Mouse (Mus musculus): ENCODE measurements at regions not wholly inside any gene's neighbourhood (a gene's known extent, or its start where the extent isn't known, plus 50 kb on each side); places are given as distances from the start of the nearest gene placed in this dataset.

DNA sequence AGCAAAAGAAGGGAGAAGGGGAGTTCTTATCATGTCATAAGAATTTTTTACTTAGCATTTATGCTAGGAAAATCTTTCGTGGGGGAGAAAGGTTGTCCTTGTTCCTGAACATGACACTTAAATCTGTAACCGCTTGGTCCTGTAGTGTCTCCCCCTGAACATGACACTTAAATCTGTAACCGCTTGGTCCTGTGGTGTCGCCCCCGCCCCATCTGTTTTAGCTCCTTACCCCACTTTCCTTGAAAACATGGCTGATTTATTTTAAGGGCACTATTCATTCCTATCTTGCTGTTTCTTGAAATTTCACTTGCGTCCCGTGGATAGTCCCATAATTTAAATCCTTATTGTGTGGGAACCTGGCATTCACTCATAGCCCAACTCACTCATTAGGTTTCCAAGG, 82.2 kb downstream of the Rap2a start:
- no peak for DNase-seq (ENCODE audit: low read depth, low spot score)

DNA sequence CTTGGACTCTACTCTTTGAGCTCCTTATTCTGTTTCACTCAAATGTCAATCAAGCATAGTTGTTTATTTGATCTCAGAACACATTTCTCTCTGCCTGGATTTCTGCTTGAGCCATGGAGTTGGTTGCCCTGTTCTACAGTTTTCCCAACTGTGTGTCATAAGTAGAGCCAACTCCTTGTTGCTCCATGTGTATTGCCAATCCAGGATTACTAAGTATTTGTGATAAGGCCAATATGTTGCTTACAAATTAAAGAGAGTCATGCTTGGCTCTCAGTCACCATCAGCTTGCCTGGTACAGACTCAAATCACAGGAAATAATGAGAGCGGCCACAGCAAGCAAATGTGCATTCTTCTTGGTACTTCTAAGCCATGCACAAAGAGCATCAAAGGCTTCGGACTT, 82.7 kb downstream of the Rap2a start:
- DNase-seq (ENCODE audit: low read depth, low spot score) = no peak

DNA sequence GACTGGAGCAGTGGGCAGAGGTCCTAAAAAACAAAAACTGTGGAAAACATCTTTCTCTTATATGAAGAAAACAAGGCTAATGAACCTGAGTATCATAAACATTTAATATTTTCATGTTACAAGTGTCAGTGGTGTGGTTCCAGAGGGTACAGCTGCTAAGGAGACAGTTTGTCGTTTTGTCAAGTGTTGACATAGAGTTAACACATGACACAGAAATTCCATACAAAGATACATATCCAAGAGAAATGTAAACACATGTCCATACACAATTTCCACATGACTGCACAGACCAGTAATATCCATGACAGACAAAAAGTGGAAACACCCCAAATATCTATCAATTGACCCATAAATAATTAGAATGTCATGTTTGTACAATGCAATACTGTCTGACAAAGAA, 88.7 kb downstream of the Rap2a start:
- DNase-seq (ENCODE audit: low read depth, low spot score) = no peak

- DNase-seq (ENCODE audit: low read depth, low spot score) = no peak
Observed at GRCm38 (mm10) chr14:120568054-120568453, 89.8 kb downstream of the Rap2a start.

GRCm38 (mm10) chr14:120572238-120572637, 94.0 kb downstream of the Rap2a start:
- DNase-seq (ENCODE audit: low read depth, low spot score) = no peak

DNA sequence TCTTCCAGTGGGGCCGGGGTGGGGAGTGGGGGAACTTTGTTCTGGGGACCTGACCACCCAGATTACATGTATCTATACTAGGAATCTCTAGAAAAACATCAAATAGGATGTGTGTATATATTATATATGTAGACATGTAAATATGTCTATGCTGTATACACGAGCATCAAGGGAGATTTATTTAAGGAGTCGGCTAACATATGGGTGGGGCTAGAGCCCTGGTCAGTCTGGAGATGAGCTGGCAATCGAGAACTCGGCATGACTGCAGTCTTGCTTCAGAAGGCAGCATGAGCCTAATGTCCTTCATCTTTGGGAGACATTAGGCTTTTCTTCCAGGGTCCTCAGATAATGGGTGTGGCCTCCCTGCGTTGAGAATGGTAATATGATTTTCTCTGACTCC, 97.0 kb downstream of the Rap2a start:
- DNase-seq (ENCODE audit: low read depth, low spot score) = no peak

DNA sequence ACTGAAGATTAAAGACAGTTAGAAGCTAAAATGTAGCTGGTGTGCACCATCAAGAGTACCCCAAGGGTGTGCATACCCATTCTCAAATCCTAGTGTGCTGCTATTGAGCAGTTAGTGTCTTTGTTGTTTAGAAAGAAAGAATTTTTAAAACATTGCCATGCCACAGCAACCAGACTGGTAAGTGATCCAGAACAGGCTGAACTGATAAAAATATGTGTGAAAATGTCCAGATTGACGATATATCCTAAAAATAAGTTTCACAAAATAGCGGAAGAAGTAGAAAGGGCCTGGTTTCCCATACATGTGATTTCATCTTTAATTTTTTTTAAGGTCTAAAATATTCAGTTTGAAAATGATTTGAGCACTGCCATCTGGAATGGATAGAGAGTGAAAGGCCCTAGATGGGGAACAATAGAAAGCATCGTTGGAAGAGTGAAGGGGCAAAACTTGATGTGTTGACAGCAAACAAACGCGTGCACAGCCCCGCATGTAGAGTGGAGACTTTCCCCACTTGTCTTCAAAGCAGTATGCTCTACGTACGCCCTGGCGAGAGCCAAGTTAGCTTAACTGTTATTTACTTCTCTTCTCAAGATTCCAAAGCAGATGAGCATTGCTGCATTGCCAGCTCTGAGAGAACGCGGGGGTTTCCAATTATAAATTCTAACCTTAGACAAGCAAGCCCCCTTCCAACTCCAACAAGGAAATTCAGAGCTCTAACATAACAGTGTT, 100.3 kb downstream of the Rap2a start:
- DNase-seq (ENCODE audit: low read depth, low spot score) = no peak

DNA sequence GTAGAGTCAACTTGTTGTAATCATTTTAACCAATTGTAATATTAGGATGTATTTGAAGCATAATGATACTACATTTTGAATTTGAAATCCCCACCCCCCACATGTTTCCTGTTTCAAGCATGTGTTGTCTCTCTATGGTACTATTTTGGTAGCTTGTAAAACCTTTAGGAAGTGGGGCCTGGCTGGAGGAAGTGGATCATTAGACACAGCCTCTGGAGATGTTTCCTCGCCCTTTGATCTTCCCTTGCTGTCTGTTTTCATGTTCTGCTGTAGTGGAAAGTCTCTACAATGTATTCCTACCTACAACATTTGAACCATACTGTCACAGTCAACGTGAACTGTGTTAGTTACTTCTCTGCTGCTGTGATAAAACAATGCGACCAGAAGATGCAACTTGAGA, 105.6 kb downstream of the Rap2a start:
- no peak for DNase-seq (ENCODE audit: low read depth, low spot score)

DNA sequence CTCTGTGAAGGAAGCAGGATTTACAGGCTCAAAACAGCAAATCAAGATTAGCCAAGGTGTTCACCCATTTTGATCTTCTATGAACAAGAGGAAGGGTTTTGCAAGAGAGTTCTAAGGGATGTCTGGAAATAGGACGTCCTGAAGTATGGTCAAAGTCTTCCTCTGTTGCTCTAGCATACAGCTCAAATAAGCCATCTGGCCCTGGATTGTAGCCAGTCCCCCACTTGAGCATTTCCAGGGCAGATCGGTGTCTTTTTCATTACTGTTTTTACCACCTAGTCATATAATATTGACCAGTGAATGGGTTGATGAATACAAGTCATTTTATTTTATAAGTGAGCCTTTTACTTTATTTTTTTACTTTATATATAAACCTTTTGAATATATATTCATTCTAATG, 113.9 kb downstream of the Rap2a start:
- no peak for DNase-seq (ENCODE audit: low read depth, low spot score)

DNA sequence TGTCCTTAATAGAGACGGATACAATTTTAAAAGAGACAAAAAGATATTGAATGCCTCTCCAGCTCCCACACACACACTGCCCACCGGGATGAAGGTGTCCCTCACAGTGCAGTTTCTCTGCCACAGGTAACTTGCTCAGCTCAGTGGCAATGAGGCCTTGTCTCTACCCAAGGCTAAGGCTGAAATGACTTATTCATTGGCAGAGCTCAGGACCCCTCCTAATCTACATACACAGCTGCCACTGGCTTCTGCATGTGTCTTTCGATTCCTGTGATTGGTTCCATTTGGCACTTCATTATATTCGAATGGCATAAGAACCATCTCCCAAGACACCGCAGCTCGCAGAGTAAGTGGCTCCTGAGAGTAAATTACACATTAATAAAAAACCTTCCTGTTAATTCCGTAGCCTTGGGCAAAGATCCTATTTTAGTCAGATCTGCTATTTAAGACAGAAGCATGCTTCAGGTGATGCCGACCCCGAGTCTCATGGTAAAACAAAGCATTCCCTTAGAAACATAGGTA, 122.2 kb downstream of the Rap2a start:
- DNase-seq (ENCODE audit: low read depth, low spot score) = no peak

DNA sequence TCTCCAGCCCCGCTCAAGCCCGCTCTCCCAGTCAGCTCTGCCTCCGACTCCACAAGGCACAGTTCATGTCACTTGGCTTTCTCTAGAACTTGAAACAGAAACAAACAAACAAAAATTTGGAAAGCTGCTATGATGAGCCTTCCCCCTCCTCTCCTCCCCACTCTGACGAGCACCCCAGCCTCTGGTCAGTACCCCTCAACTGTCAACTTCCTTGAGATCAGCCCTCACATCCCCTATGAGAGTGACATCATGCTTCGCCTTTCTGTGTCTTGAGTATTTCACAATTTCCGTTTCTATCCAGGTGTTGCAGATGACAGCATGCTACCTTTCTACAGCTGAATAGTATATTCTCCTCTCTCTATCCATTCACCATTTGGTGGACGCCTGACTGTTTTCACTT, 123.3 kb downstream of the Rap2a start:
- no peak for DNase-seq (ENCODE audit: low read depth, low spot score)

DNA sequence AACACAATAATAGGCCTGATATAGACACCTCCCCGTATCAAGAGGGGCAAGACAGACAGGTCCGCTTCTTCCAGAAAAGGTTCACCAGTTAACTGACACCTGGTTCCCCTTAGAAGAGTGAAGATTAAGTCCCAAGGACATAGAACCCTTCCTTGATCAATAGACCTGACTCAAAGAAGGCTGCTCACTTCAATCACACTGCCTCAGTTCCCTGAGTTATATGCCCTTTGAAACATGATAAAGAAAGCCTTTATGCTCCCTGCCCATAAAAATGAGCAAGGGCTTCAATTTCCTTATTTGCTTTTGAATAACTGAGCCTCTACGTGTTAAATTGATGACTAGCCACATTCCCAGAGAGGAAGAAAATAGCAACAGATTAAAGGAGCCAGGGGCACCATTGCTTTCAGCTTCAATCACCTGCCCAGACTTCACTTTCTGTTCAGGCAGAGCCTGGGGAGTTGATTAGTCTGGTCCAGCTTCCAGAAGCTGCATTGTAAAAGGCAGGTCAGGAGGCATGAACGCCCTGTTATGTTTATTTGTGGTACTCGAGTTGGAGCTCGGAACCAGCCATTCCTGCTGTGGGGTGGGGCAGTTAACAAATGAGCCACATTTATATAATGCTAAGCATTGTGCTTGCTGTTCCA, 125.7 kb downstream of the Rap2a start:
- no peak for DNase-seq (ENCODE audit: low read depth, low spot score)

- no peak for DNase-seq (ENCODE audit: low read depth, low spot score)
Observed at GRCm38 (mm10) chr14:120607801-120608200, 129.6 kb downstream of the Rap2a start.

DNA sequence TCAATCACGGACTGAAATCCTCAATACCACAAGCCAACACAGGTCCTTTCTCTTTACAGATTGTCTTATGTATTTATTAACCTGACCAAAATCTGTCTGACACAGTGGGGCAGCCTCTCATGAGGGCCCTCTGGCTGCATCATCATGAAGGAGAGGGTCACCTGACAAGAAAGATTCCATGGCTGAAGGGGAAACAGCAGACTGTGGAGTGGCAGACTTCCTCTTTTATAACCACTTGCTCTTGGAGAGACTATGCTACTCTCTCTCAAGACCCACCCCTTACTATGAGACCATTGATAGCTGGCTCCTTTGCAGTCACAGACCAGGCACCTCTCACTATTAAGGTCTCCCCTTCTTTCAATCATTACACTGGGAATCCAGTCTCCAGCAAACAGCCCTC, 133.1 kb downstream of the Rap2a start:
- DNase-seq (ENCODE audit: low read depth, low spot score) = no peak

DNA sequence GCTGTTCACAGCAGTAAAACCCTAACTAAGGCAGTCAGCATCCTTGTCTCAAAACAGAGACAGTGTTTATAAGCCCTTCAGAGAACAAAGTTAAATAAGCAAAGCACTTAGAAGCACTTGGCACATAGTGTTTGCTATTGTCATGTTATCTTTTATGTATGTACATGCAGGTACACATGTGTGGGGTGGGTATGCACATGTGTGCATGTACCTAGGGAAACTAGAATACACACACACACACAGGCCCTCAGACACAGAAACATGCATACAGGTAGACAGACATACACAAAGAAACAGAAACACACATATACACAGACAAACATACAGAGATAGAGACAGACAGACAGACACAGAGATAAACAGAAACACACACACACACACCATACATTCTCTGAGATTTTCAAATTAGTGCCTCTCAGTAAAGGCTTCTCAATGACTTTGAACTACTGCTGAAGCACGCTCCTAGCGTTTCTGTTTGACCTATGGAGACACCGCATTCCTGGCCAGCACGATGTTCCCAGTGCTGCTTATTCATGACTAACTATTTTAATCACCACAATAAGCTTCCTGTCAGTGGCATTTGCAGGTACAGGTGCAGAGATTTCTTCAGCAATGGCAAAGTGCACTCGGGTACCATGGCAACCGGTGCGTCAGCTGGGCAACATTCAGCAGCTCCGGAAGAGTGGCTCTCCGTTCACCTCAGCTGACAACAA, 148.1 kb downstream of the Rap2a start:
- DNase-seq (ENCODE audit: low read depth, low spot score) = no peak

DNA sequence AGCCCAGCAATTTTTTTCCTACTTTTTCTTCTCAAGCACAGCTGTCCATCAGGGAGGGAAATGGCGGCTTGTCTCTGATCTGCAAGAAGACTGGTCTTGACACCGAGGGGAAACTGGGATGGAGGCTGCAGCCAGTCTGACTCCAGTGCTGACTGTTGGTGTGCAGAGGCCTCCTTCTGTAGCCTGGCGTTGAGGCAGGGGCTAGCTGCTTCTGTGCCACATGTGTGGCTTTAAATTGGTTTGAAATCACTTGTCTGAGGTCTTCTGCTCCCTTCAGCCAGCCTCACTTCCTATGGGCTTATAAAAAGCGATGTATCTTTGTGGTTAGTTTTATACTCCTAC, 148.7 kb downstream of the Rap2a start:
- no peak for DNase-seq (ENCODE audit: low read depth, low spot score)

DNA sequence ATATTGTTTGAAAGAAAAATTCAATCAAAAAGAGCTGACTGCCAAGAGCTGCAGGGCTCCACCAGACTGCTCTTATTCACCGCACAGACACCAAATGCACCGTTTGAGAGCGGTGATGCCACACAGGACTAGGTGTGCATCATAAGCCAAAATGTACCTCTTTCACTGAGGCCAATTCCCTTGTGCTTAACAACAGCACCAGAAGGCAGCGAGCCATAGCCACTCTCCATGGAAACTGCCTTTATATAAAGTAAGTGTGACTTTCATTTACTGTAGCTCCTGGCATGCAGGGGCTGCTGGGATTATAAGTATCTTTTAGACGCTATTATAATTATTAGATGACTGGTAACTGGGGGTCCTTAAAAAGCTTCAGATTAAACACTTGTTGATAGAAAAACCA, 154.5 kb downstream of the Rap2a start:
- no peak for DNase-seq (ENCODE audit: low read depth, low spot score)

DNA sequence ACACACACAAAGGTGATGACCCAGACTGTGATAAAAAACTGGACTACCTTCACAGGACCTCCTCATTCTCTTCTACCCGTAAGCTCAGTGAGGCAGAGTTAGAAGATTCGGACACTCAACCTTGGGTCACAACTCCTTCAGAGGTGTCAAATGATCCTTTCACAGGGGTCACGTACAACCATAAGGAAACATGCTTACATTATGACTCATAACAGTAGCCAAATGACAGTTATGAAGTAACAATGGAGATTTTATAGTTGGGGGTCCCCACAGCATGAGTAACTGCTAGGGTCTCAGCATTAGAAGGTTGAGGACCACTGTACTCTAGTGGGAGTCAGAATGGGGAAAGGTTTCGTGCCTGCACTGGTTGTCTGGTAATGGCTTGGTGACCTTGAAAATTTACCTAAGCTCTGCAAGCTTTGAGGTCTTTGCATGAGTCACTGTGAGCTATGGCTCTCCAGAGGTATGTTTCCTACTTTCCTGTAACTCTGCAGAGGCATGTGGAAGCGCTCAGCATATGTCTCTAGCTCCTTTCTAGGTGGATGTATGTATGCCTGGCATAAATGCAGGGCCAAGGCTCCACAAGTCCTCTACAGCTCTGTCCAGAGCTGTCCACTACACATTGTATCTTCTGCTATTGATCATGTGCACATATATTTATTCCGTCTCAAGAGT, 158.6 kb downstream of the Rap2a start:
- no peak for DNase-seq (ENCODE audit: low read depth, low spot score)

- no peak for DNase-seq (ENCODE audit: low read depth, low spot score)
Observed at GRCm38 (mm10) chr14:120637486-120638125, 159.4 kb downstream of the Rap2a start.

- DNase-seq (ENCODE audit: low read depth, low spot score) = no peak
Observed at GRCm38 (mm10) chr14:120642591-120642990, 164.3 kb downstream of the Rap2a start.

GRCm38 (mm10) chr14:120652034-120652433, 173.8 kb downstream of the Rap2a start:
- DNase-seq (ENCODE audit: low read depth, low spot score) = no peak

GRCm38 (mm10) chr14:120660321-120660781, 182.1 kb downstream of the Rap2a start:
- no peak for DNase-seq (ENCODE audit: low read depth, low spot score)

Data from embryo, embryonic 11.5 days (tissue).